Mouse (Mus musculus) liver, postnatal 0 days (tissue): Measurements from ENCODE around the gene Gm12117. TPM values are rescaled to one million over a fixed set of nuclear protein-coding genes. Genes with fewer than 3 reads are reported as not detected.
A peak's percentile ranks its signal among the peaks of the same experiment; 100 is the strongest.

ENCODE experiments used
- ATAC-seq: fragments of 200-750 bp; cut with Nextera tagmentation; 2 replicates; pipeline ENCODE4 v1.8.0; 2017; ENCODE audit warnings: mild to moderate bottlenecking, moderate library complexity
- DNase-seq: peaks from one replicate; pipeline ENCODE4 v3.0.0-alpha.2; 2016
- H3K27ac ChIP-seq: fragments of 300-500 bp; sonication (generic); 2 replicates; pipeline ENCODE4 v1.5.1; 2014; ENCODE audit warnings: antibody characterized with exemption, moderate library complexity, mild to moderate bottlenecking, low read depth
- H3K27me3 ChIP-seq: fragments of 300-500 bp; sonication (generic); 2 replicates; pipeline ENCODE4 v1.6.1; 2014; ENCODE audit warnings: low read length, control low read depth, mixed read lengths; ENCODE audit not compliant: insufficient read depth
- H3K36me3 ChIP-seq: fragments of 300-500 bp; sonication (generic); replicated peaks from 2 replicates; pipeline ENCODE4 v1.6.1; 2014; ENCODE audit warnings: mild to moderate bottlenecking, control low read depth, low read length, moderate library complexity, mixed read lengths; ENCODE audit not compliant: insufficient read depth
- H3K4me1 ChIP-seq: fragments of 300-500 bp; sonication (generic); 2 replicates; pipeline ENCODE4 v1.6.1; 2014; ENCODE audit warnings: antibody characterized with exemption, mild to moderate bottlenecking, control low read depth; ENCODE audit not compliant: insufficient read depth
- H3K4me2 ChIP-seq: fragments of 300-500 bp; sonication (generic); 2 replicates; pipeline ENCODE4 v1.6.1; 2014; ENCODE audit warnings: low read depth, mild to moderate bottlenecking, low read length, moderate library complexity, mixed read lengths
- H3K4me3 ChIP-seq: fragments of 300-500 bp; sonication (generic); 2 replicates; pipeline ENCODE4 v1.5.1; 2014; ENCODE audit warnings: low read depth, low read length
- H3K9ac ChIP-seq: fragments of 300-500 bp; sonication (generic); replicated peaks from 2 replicates; pipeline ENCODE4 v1.6.1; 2014; ENCODE audit warnings: mild to moderate bottlenecking, moderate library complexity
- H3K9me3 ChIP-seq: fragments of 300-500 bp; sonication (generic); 2 replicates; pipeline ENCODE4 v1.6.1; 2016; ENCODE audit warnings: mild to moderate bottlenecking, control low read depth, low read length, mixed read lengths
- CTCF ChIP-seq: sonication (generic); IDR thresholded peaks from 2 replicates; pipeline ENCODE4 v1.5.1; 2016; ENCODE audit warnings: antibody characterized with exemption, low read depth
- EP300 ChIP-seq: IDR thresholded peaks from 2 replicates; pipeline ENCODE4 v1.6.1; 2016; ENCODE audit warnings: antibody characterized with exemption, low read depth, mild to moderate bottlenecking
- WGBS: fragments of 180-500 bp; shearing (Covaris S2); extraction: QIAGEN DNeasy Blood & Tissue Kit; methylation state at CpG from one replicate; pipeline ENCODE4 v1.1.7; 2014; ENCODE audit not compliant: insufficient replicate concordance; 5-methylcytosine and 5-hydroxymethylcytosine counted together
- polyA plus RNA-seq: library from polyadenylated mRNA; unstranded; fragments of >200 nt; fragmentation: Nextera tagmentation; extraction: Ambion mirVana; gene quantifications from 2 replicates; pipeline ENCODE4 v1.2.1, GENCODE M21; 2015

The Gm12117 gene
- not detected in 2 replicates for polyA plus RNA-seq

GRCm38 (mm10) chr11:33276637-33277036 lies at the start of gene Gm12117:
TSS of gene Gm12117 (minus strand) at chr11:33276737.
- Histone ChIP-seq H3K4me1 (no peaks in the 10 kb centered on the region), H3K36me3 (no peaks in the 10 kb centered on the region), H3K4me3 (no peak within 1 kb of the TSS), H3K9me3 (no peaks in the 10 kb centered on the region), H3K27me3 (no peaks in the 10 kb centered on the region), H3K27ac (no peak within 1 kb of the TSS), H3K9ac (no peak within 1 kb of the TSS), H3K4me2 (no peak within 1 kb of the TSS)
- DNase-seq = no peak
- no peak for TF ChIP-seq EP300
- TF ChIP-seq CTCF = no peak
- ATAC-seq = no peak
- 84% methylated on average over 3 of the region's 3 CpGs for WGBS

- no peak overlapping the region for H3K27ac ChIP-seq
- no peaks in the 10 kb centered on the region for H3K9me3 ChIP-seq
- no peak for TF ChIP-seq EP300
- TF ChIP-seq CTCF = no peak
- ATAC-seq = no peak
- no peaks in the 10 kb centered on the region for H3K4me1 ChIP-seq
- no peak for DNase-seq
- H3K27me3 ChIP-seq = no peaks in the 10 kb centered on the region
- H3K9ac ChIP-seq = no peak overlapping the region
- no peak overlapping the region for H3K4me3 ChIP-seq
- WGBS = 78% methylated on average over 7 of the region's 7 CpGs
- no peaks in the 10 kb centered on the region for H3K36me3 ChIP-seq
- H3K4me2 ChIP-seq = no peak overlapping the region
Measured at GRCm38 (mm10) chr11:33319006-33319611, 42.6 kb upstream of the Gm12117 start.

GRCm38 (mm10) chr11:33309566-33309965 lies 33.0 kb upstream of the Gm12117 start:
- Histone ChIP-seq H3K36me3 (no peaks in the 10 kb centered on the region), H3K4me1 (no peaks in the 10 kb centered on the region), H3K4me2 (no peak overlapping the region), H3K9ac (no peak overlapping the region), H3K27ac (no peak overlapping the region), H3K4me3 (no peak overlapping the region), H3K27me3 (no peaks in the 10 kb centered on the region), H3K9me3 (no peaks in the 10 kb centered on the region)
- 77% methylated on average over 4 of the region's 4 CpGs for WGBS
- TF ChIP-seq EP300 = no peak
- TF ChIP-seq CTCF = no peak
- ATAC-seq = no peak
- no peak for DNase-seq

GRCm38 (mm10) chr11:33300859-33301258 lies 24.3 kb upstream of the Gm12117 start:
- no peaks in the 10 kb centered on the region for H3K9me3 ChIP-seq
- H3K36me3 ChIP-seq = no peaks in the 10 kb centered on the region
- H3K4me1 ChIP-seq = no peaks in the 10 kb centered on the region
- TF ChIP-seq CTCF (no peak), EP300 (no peak)
- H3K27me3 ChIP-seq = no peaks in the 10 kb centered on the region
- no peak overlapping the region for H3K9ac ChIP-seq
- ATAC-seq (no peak), DNase-seq (no peak)
- no peak overlapping the region for H3K4me2 ChIP-seq
- no peak overlapping the region for H3K27ac ChIP-seq
- H3K4me3 ChIP-seq = no peak overlapping the region
- WGBS = 82% methylated on average over 8 of the region's 8 CpGs

- ATAC-seq (no peak), DNase-seq (no peak)
- Histone ChIP-seq H3K4me2 (no peak overlapping the region), H3K4me3 (no peak overlapping the region), H3K4me1 (no peaks in the 10 kb centered on the region), H3K27me3 (no peaks in the 10 kb centered on the region), H3K27ac (no peak overlapping the region), H3K9ac (no peak overlapping the region), H3K9me3 (no peaks in the 10 kb centered on the region), H3K36me3 (no peaks in the 10 kb centered on the region)
- 79% methylated on average over 11 of the region's 11 CpGs for WGBS
- TF ChIP-seq EP300 = no peak
- TF ChIP-seq CTCF = no peak
Measured at GRCm38 (mm10) chr11:33299371-33299770, 22.8 kb upstream of the Gm12117 start.

GRCm38 (mm10) chr11:33297121-33297520 lies 20.6 kb upstream of the Gm12117 start:
- H3K9me3 ChIP-seq = no peaks in the 10 kb centered on the region
- H3K4me3 ChIP-seq = no peak overlapping the region
- H3K27me3 ChIP-seq = no peaks in the 10 kb centered on the region
- no peaks in the 10 kb centered on the region for H3K36me3 ChIP-seq
- H3K4me1 ChIP-seq = no peaks in the 10 kb centered on the region
- DNase-seq = no peak
- no peak overlapping the region for H3K4me2 ChIP-seq
- H3K27ac ChIP-seq = no peak overlapping the region
- no peak for ATAC-seq
- H3K9ac ChIP-seq = no peak overlapping the region
- WGBS = 84% methylated on average over 8 of the region's 8 CpGs
- no peak for TF ChIP-seq EP300
- no peak for TF ChIP-seq CTCF

- Histone ChIP-seq H3K27ac (no peak overlapping the region), H3K9me3 (no peaks in the 10 kb centered on the region), H3K4me3 (no peak overlapping the region), H3K36me3 (no peaks in the 10 kb centered on the region), H3K27me3 (no peaks in the 10 kb centered on the region), H3K4me1 (no peaks in the 10 kb centered on the region), H3K9ac (no peak overlapping the region), H3K4me2 (no peak overlapping the region)
- no peak for DNase-seq
- 50% methylated on average over 3 of the region's 3 CpGs for WGBS
- no peak for ATAC-seq
- peak; percentile 54 for TF ChIP-seq CTCF
- no peak for TF ChIP-seq EP300
Measured at GRCm38 (mm10) chr11:33295422-33295821, 18.9 kb upstream of the Gm12117 start.
